Mouse (Mus musculus) limb, embryonic 13.5 days (tissue): ENCODE data around the gene Rad51b. TPM values are rescaled to one million over a fixed set of nuclear protein-coding genes. Genes with fewer than 3 reads are reported as not detected.

Experiments
- ATAC-seq: fragments of 200-750 bp; cut with Nextera tagmentation; 2 replicates; pipeline ENCODE4 v1.8.0; 2017; ENCODE audit warnings: low read depth, moderate number of reproducible peaks, moderate TSS enrichment; ENCODE audit not compliant: low FRiP score
- H3K27ac ChIP-seq: fragments of 300-500 bp; sonication (generic); 2 replicates; pipeline ENCODE4 v1.5.1; 2015; ENCODE audit warnings: inconsistent platforms, mild to moderate bottlenecking, moderate library complexity
- H3K27me3 ChIP-seq: fragments of 300-500 bp; sonication (generic); 2 replicates; pipeline ENCODE4 v1.6.1; 2015; ENCODE audit warnings: mild to moderate bottlenecking, inconsistent platforms
- H3K36me3 ChIP-seq: fragments of 300-500 bp; sonication (generic); 2 replicates; pipeline ENCODE4 v1.6.1; 2015; ENCODE audit warnings: inconsistent platforms, mild to moderate bottlenecking, moderate library complexity
- H3K4me1 ChIP-seq: fragments of 300-500 bp; sonication (generic); 2 replicates; pipeline ENCODE4 v1.6.1; 2015; ENCODE audit warnings: inconsistent platforms
- H3K4me2 ChIP-seq: fragments of 300-500 bp; sonication (generic); replicated peaks from 2 replicates; pipeline ENCODE4 v1.6.1; 2015; ENCODE audit warnings: inconsistent platforms, mild to moderate bottlenecking, moderate library complexity
- H3K4me3 ChIP-seq: fragments of 300-500 bp; sonication (generic); 2 replicates; pipeline ENCODE4 v1.5.1; 2015; ENCODE audit warnings: moderate library complexity, mild to moderate bottlenecking, inconsistent platforms
- H3K9ac ChIP-seq: fragments of 300-500 bp; sonication (generic); 2 replicates; pipeline ENCODE4 v1.6.1; 2015; ENCODE audit warnings: mild to moderate bottlenecking, inconsistent platforms
- H3K9me3 ChIP-seq: fragments of 300-500 bp; sonication (generic); 2 replicates; pipeline ENCODE4 v1.6.1; 2016; ENCODE audit warnings: inconsistent platforms
- WGBS: fragments of 180-500 bp; shearing (Covaris S2); methylation state at CpG from one replicate; pipeline ENCODE4 v1.1.7; 2015; 5-methylcytosine and 5-hydroxymethylcytosine counted together
- polyA plus RNA-seq: library from polyadenylated mRNA; unstranded; fragments of >200 nt; fragmentation: Nextera tagmentation; extraction: Ambion mirVana; gene quantifications from 2 replicates; pipeline ENCODE4 v1.2.1, GENCODE M21; 2015

Gene Rad51b
- polyA plus RNA-seq, 1 experiment from 2014 or later = 7.6 TPM

DNA sequence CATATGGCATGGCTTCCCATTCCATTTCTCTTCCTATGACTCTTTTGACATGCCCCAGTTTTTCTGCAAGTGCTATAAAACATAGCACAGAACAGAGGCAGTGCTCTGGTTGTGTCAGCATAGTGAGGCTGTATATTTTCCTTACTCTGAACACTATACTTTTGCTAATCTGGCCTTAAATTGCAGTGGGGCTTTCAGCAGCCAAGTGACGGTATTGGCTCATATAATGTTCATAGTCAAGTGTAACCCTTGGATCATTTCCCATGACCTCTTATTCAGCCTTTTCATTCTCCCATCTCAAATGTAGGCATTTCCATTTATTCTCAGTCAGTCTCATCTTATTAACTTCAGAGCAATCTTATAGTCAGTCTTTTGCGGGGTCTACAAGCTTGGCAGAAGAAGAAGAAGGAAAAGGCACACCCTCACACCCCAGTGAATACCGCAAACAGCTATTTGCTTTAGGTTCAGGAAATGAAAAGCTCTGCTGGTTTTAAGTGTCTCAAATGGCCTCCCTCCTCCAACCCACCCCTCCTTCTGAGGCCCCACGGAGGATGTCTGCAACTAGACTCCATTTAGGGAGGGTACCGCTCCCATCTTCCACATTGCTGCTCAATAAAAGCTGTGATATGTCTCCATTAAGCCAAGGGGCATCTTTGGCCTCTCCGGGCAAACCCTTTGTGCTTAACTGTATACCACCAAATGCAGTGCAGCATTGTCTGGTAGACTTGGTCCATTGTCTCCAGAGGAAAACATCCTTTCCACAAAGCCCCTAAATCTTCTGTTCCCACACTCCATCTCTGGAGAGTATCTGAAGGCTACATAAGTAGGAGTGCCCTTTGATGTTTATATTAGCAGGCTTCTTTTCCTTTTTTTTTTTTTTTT lies 277.3 kb downstream of the Rad51b start:
- Histone ChIP-seq H3K27ac (peak overlapping the region; percentile 34; the same call in 1 of the 2 replicates), H3K36me3 (no peaks in the 10 kb centered on the region), H3K27me3 (no peaks in the 10 kb centered on the region), H3K4me3 (no peak overlapping the region), H3K9ac (no peak overlapping the region), H3K4me2 (no peak overlapping the region), H3K4me1 (peaks cover 6% of the 10 kb centered on the region; the same call in 1 of the 2 replicates), H3K9me3 (peaks cover 4% of the 10 kb centered on the region)
- peak; percentile 91 for ATAC-seq
- WGBS = 44% methylated on average over 6 of the region's 6 CpGs

DNA sequence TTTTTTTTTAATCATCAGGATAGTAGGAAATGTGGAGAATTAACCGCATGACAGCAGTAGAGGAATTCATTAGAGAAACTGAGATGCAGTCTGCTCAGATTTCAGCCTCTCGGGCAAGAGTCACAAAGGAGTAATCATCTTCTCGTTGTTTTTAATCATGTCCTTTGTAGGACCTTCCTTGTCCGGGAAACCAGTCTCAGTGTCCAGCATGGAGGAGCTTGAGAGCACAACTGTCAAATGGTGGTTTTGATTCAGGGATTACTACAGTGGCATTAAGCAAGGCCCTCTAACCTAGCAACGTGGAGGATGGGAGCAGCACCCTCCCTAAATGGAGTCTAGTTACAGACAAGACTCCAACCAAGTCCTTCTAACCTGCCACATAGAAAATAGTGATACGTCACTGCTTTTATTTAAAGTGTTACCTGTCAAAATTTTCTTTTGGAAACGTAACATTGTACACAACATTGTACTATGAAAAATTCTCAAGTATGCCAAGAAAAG lies 278.0 kb downstream of the Rad51b start:
- no peak for ATAC-seq
- Histone ChIP-seq H3K36me3 (no peaks in the 10 kb centered on the region), H3K4me2 (no peak overlapping the region), H3K27ac (peak overlapping the region; percentile 23; the same call in 1 of the 2 replicates), H3K27me3 (no peaks in the 10 kb centered on the region), H3K9me3 (peaks cover 4% of the 10 kb centered on the region), H3K4me3 (no peak overlapping the region), H3K4me1 (peaks cover 13% of the 10 kb centered on the region), H3K9ac (no peak overlapping the region)
- 75% methylated on average over 7 of the region's 7 CpGs for WGBS

DNA sequence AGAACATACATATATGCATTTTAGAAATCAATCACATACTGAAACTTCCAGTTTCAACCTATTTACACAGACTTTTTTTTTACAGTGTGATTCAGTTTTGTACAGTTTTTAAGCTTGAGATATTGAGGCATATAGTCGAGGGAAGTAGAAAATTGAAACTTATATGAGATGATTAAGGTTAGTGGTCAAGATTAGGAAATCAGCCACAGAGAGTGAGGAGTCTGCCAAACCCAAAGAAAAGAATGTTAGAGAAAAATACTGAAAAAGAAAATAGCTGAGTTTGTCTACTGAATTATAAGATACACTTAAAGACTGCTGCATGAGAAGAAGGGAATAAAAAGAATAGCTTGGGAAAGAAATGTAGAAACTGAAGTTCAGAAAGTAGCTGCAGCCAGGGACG lies 280.4 kb downstream of the Rad51b start:
- no peak overlapping the region for H3K4me3 ChIP-seq
- H3K9me3 ChIP-seq = no peaks in the 10 kb centered on the region
- H3K4me1 ChIP-seq = peaks cover 14% of the 10 kb centered on the region
- H3K36me3 ChIP-seq = no peaks in the 10 kb centered on the region
- no peak overlapping the region for H3K4me2 ChIP-seq
- WGBS = 86% methylated on average over 2 of the region's 2 CpGs
- H3K27ac ChIP-seq = no peak overlapping the region
- no peaks in the 10 kb centered on the region for H3K27me3 ChIP-seq
- H3K9ac ChIP-seq = no peak overlapping the region
- no peak for ATAC-seq

DNA sequence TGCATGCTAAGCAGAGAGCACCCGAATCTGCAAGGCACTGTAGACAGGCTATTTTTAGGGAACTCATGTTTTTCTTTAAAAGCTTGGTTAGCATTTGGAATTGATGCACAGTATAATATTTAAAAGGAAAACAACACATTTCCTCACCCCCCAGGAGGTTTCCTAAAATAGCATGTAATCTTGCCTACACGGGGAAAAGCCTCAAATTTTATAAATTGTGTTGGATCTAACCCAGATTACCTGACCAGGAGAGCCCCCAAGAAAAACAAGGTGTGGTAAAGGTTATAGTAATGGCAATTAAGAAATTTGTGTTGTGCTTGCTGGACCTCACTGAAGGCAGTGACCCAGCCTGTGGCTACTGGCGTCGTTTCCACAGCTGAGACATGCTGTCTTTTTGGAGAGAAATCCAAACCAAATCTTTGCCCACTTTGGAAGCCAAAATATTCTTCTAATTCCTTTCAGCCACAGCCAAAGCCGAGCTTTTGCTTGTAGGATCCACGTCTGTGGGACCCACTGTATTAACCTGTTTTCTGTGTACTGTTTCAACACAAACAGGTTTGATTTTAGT lies 282.0 kb downstream of the Rad51b start:
- Histone ChIP-seq H3K27me3 (no peaks in the 10 kb centered on the region), H3K36me3 (no peaks in the 10 kb centered on the region), H3K9ac (no peak overlapping the region), H3K9me3 (no peaks in the 10 kb centered on the region), H3K4me3 (no peak overlapping the region), H3K4me2 (no peak overlapping the region), H3K4me1 (peaks cover 14% of the 10 kb centered on the region), H3K27ac (peak overlapping the region; percentile 10; the same call in 1 of the 2 replicates)
- ATAC-seq = no peak
- 66% methylated on average over 6 of the region's 6 CpGs for WGBS

DNA sequence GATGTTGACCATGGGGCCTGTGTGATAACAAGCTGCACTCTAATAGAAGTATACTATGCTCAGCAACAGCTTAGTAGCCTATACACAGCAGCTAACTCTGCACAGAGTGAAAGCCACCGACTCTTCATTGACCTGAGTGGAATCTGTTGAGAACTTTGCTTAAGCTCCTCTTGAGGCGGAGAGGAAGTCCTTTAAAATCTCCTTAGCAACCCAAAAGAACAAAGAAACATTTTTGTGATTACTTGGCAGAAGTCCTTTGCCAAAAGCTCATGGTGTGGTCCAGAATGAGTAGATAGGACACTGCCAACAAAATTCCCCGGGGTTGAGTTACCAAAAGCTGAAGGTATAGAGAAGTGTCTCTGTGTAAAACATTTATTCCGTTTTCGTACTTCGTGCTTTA lies 282.8 kb downstream of the Rad51b start:
- Histone ChIP-seq H3K27me3 (no peaks in the 10 kb centered on the region), H3K4me1 (peaks cover 12% of the 10 kb centered on the region; the same call in 1 of the 2 replicates), H3K4me3 (no peak overlapping the region), H3K9ac (no peak overlapping the region), H3K9me3 (no peaks in the 10 kb centered on the region), H3K27ac (no peak overlapping the region), H3K4me2 (no peak overlapping the region), H3K36me3 (no peaks in the 10 kb centered on the region)
- no peak for ATAC-seq
- WGBS = 89% methylated on average over 6 of the region's 6 CpGs

DNA sequence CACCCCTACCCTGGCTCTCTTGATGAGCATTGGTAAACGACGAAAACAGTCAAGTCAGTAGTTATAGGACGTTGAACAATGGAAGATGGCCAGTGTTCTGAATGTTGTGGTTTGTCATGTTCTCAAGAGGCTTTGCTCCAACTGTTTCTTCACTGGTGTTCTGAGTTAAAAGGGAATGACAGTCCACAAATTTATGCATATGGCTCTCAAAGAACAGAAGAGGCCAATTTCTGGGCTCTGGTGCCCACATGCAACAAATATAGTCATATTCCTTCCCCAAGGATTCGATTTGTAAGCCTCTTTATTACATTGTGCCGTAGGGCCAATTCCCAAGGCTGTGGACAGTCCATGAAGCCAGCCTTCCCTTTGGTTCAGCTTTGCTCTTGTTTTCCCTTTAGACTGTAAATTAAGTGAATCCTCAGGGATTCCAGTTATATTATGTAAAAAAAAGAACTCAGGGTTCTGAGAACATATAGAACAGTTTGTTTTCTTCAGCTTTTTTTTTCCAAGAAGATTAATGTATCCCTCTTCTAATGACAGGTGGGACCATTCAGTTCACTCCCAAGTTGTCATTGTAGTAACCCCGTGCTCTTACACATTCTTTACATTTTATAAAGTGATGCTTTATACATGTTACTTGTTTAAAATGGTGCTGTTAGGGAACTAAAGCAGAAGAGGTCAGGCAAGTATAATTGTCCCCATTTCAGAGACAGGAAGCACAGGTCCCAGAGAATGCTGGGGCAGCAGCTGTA lies 287.6 kb downstream of the Rad51b start:
- Histone ChIP-seq H3K9ac (no peak overlapping the region), H3K4me2 (no peak overlapping the region), H3K27ac (no peak overlapping the region), H3K4me3 (no peak overlapping the region), H3K36me3 (no peaks in the 10 kb centered on the region), H3K4me1 (peaks cover 5% of the 10 kb centered on the region; the same call in 1 of the 2 replicates), H3K9me3 (no peaks in the 10 kb centered on the region), H3K27me3 (no peaks in the 10 kb centered on the region)
- no peak for ATAC-seq
- 81% methylated on average over 6 of the region's 6 CpGs for WGBS

DNA sequence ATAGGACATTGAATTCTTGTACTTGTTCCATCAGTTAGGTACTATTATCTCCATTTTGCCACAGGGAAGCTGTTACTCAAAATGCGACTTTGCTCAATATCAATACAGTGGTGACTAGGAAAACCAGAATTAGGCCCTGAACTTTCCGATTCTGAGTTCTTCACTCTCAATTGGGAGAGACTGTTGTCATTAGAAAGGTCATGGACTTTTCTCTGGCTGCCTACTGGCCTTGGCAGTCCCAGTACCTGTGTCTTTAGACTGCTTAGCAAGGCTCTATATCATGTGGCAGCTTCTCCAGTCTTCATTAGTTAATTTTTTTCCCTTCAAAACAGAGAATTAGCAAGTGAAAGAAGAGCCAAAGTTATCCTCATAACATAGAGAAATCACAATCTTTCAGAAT lies 288.3 kb downstream of the Rad51b start:
- Histone ChIP-seq H3K9me3 (no peaks in the 10 kb centered on the region), H3K4me1 (no peaks in the 10 kb centered on the region), H3K27me3 (no peaks in the 10 kb centered on the region), H3K36me3 (no peaks in the 10 kb centered on the region), H3K4me2 (no peak overlapping the region), H3K27ac (no peak overlapping the region), H3K9ac (no peak overlapping the region), H3K4me3 (no peak overlapping the region)
- WGBS = 94% methylated on average over 2 of the region's 2 CpGs
- no peak for ATAC-seq

DNA sequence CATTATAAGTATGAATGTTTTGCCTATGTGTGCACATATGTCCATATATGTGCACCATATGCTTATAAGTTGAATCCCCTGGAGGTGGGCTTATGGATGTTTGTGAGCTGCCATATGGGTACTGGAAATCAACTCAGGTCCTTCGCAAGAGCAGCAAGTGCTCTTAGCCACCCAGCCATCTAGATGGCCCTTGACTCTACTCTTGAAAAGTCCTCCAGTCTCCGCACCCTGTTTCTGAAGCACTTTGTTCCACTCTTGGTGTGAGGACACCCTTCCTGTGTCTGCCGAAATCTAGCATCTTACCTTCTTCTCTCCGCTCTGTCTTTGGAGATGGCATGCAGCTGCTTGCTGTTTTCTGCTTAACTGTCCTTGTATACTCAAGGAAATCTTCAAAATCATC lies 291.7 kb downstream of the Rad51b start:
- no peak for ATAC-seq
- Histone ChIP-seq H3K27me3 (no peaks in the 10 kb centered on the region), H3K9me3 (no peaks in the 10 kb centered on the region), H3K36me3 (no peaks in the 10 kb centered on the region), H3K9ac (no peak overlapping the region), H3K27ac (no peak overlapping the region), H3K4me1 (no peaks in the 10 kb centered on the region), H3K4me2 (no peak overlapping the region), H3K4me3 (no peak overlapping the region)
- 95% methylated on average over 4 of the region's 4 CpGs for WGBS

DNA sequence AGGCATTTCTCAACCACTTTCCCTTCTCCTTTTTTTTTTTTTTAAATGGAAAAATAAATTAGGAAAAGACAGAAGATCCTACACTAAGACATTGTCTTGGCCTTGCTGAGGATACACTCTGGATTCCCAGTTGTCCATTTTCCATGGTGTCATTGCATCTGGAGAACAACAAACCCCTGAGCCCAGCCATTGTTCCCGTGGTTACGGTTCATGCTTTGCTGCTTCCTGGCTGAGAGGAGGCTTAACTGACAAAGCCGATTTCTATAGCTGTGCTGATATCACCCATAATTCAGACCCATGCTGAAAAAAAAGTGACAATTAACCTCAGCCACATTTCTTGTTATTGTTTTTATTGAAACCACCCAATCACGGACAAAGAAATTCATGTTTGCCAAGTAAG lies 295.1 kb downstream of the Rad51b start:
- H3K27me3 ChIP-seq = no peaks in the 10 kb centered on the region
- H3K4me3 ChIP-seq = no peak overlapping the region
- peaks cover 3% of the 10 kb centered on the region; the same call in 1 of the 2 replicates for H3K4me1 ChIP-seq
- H3K27ac ChIP-seq = no peak overlapping the region
- H3K9me3 ChIP-seq = no peaks in the 10 kb centered on the region
- H3K4me2 ChIP-seq = no peak overlapping the region
- no peak for ATAC-seq
- no peak overlapping the region for H3K9ac ChIP-seq
- no peaks in the 10 kb centered on the region for H3K36me3 ChIP-seq
- 76% methylated on average over 4 of the region's 4 CpGs for WGBS

DNA sequence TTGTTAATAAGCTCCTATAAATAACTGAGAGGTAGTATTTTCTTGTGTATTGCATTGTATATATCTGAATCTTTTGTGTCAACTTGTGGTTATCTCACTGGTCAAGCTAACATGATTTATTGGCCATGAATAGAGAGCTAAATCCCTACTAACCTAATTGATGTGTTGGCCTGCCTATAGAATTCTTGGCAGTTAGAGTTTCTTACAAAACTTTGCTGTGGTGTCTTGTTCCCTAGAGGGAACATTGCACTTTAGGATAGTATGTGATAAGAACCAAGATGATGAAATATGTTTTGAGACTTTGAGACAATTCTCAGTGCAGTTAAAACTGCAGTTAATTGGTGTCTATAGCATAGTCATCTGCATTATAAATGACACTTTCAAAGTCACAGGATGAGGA lies 299.8 kb downstream of the Rad51b start:
- Histone ChIP-seq H3K27ac (0 out of 2 replicates have a peak overlapping the region, but pooled peaks have one; percentile 44), H3K4me2 (no peak overlapping the region), H3K4me1 (peaks cover 43% of the 10 kb centered on the region), H3K36me3 (no peaks in the 10 kb centered on the region), H3K9ac (no peak overlapping the region), H3K9me3 (no peaks in the 10 kb centered on the region), H3K27me3 (no peaks in the 10 kb centered on the region), H3K4me3 (no peak overlapping the region)
- no peak for ATAC-seq

DNA sequence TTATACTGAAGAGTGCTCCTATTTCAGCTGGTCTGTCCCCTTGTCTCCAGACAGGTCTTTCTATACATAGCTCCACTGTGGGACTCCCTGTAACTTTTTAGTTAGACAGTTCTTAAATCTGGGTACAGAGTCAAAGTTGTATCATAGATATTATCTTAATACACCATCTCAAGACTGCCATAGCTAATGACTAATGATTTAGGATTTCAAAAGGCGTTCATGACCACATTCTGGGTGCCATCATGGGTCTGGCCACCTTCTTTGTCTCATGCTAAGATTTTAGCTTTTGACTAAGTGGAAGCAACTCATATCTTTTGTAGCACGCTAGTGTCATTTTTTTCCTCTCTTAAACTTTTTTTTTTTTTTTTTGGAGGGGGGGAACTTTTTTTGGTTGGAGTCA lies 300.3 kb downstream of the Rad51b start:
- ATAC-seq = no peak
- H3K9me3 ChIP-seq = no peaks in the 10 kb centered on the region
- H3K36me3 ChIP-seq = no peaks in the 10 kb centered on the region
- peak overlapping the region; percentile 44; the same call in 1 of the 2 replicates for H3K27ac ChIP-seq
- H3K4me2 ChIP-seq = no peak overlapping the region
- no peak overlapping the region for H3K9ac ChIP-seq
- no peak overlapping the region for H3K4me3 ChIP-seq
- H3K4me1 ChIP-seq = peaks cover 48% of the 10 kb centered on the region
- 85% methylated on average over 2 of the region's 2 CpGs for WGBS
- H3K27me3 ChIP-seq = no peaks in the 10 kb centered on the region

DNA sequence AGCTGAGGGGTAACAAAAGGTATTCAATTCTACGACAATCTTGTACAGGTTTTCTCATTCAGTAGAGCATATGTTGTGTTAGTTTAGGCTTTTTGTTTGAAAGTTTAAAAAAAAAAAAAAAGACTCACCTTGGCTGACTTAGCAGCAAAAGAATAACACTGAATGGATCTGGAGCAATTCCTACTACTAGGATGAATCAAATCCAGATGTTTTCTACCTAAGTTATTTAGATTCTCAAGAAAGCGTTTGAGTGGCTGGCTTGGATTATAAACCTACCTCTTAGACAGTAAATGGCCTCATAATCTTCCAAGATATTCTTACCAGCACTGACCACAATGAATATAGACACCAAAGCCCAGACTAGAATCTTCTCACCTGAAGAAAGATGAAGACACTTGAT lies 300.7 kb downstream of the Rad51b start:
- H3K9ac ChIP-seq = no peak overlapping the region
- WGBS = 36% methylated on average over 2 of the region's 2 CpGs
- peak overlapping the region; percentile 73 for H3K27ac ChIP-seq
- H3K36me3 ChIP-seq = no peaks in the 10 kb centered on the region
- peaks cover 53% of the 10 kb centered on the region for H3K4me1 ChIP-seq
- no peaks in the 10 kb centered on the region for H3K9me3 ChIP-seq
- no peak for ATAC-seq
- no peaks in the 10 kb centered on the region for H3K27me3 ChIP-seq
- no peak overlapping the region for H3K4me2 ChIP-seq
- no peak overlapping the region for H3K4me3 ChIP-seq
